Mouse (Mus musculus) right cerebral cortex, postnatal 14 days (tissue): ENCODE results near the gene Rhox2c.
"Not testable (repeated sequence)": the region's sequence is repeated elsewhere in the genome, so short reads cannot be mapped to it uniquely, and the experiment has no call there.

ENCODE experiments used
- DNase-seq: peaks from one replicate; pipeline ENCODE4 v3.0.0; 2022

Rhox2c gene

GRCm38 (mm10) chrX:37453380-37453779 is at the start of gene Rhox2c:
TSS of gene Rhox2c (plus strand) at chrX:37453680.
- DNase-seq: not testable (repeated sequence)

DNA sequence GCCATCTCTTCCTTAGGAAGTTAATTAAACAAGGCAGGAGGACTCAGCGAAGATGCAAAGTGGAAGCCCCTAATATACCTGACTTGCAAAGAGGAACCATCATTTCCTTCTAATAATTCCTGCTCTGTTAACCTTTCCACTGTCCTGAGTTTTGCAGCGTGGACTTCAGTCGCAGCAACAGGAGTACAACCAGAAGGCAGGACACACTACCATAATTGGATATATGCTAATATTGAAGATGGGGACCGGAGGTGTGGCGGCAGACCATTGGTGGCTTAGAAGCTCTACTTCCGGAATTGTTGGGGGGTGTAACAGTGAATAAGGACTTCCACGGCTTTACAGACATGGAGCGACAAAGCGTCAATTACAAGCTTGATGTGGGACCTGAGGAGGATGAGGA is 41.7 kb upstream of the Rhox2c start, which contains the start of gene Rhox2b:
Gene Rhox2b (plus strand): TSS at position 301 of the 400 bp plus-strand sequence.
- not testable (repeated sequence) for DNase-seq

GRCm38 (mm10) chrX:37432194-37432593 is 21.3 kb upstream of the Rhox2c start, which contains the start of gene Rhox4b:
TSS of gene Rhox4b (plus strand) at chrX:37432494.
- DNase-seq: not testable (repeated sequence)

GRCm38 (mm10) chrX:37458285-37458684 is 4.8 kb downstream of the Rhox2c start, which contains the start of gene Rhox3c:
TSS of gene Rhox3c (plus strand) at chrX:37458585.
- DNase-seq: not testable (repeated sequence)

- DNase-seq: not testable (repeated sequence)
These were observed 26.6 kb downstream of the Rhox2c start, which contains the start of gene Rhox4c for GRCm38 (mm10) chrX:37480037-37480436. TSS of gene Rhox4c (plus strand) at chrX:37480337.

DNA sequence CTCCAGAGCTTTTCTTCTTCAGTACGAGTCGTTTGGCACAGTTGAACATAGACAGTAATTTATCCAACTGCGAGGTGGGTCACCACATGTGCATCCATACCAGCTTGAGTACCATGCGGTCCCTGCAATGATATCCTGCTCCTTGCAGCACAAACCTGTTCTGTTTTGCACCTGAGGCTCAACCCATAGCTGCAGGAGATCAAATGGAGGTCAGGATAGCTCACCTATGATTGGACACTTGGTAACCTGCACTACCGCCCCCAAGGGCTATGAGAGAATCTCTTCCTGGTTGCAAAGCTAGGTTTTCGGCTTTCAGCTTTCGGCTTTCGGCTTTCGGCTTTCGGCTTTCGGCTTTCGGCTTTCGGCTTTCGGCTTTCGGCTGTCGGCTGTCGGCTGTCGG is 60.6 kb downstream of the Rhox2c start, which contains the start of gene Rhox4d:
Gene Rhox4d (plus strand): TSS at position 301 of the 400 bp plus-strand sequence.
- not testable (repeated sequence) for DNase-seq
